Mouse (Mus musculus): ENCODE measurements around the gene Snd1.

- TF ChIP-seq CTCF (IDR thresholded peaks at IDR 0.05; ENCODE audit: control insufficient read depth, insufficient read depth, low read length) (no peak), POLR2A (IDR thresholded peaks at IDR 0.05; ENCODE audit: borderline replicate concordance, control insufficient read depth, low read depth, low read length) (no peak)
These were observed 256.3 kb downstream of the Snd1 start for GRCm38 (mm10) chr6:28731246-28731645.
